Mouse (Mus musculus) midbrain, embryonic 11.5 days (tissue): ENCODE measurements around the gene Tha1. TPM values are rescaled to one million over a fixed set of nuclear protein-coding genes. Genes with fewer than 3 reads are reported as not detected.
A peak's percentile ranks its signal among the peaks of the same experiment; 100 is the strongest.

ENCODE experiments used
- ATAC-seq: fragments of 200-750 bp; cut with Nextera tagmentation; 2 replicates; pipeline ENCODE4 v1.8.0; 2017; ENCODE audit warnings: moderate TSS enrichment, moderate library complexity; ENCODE audit not compliant: low FRiP score
- DNase-seq: peaks from one replicate; pipeline ENCODE4 v3.0.0; 2015; ENCODE audit warnings: low spot score; ENCODE audit errors: missing footprints
- H3K27ac ChIP-seq: fragments of 300-500 bp; sonication (generic); 2 replicates; pipeline ENCODE4 v1.5.1; 2014; ENCODE audit warnings: low read depth, low read length
- H3K27me3 ChIP-seq: fragments of 300-500 bp; sonication (generic); 2 replicates; pipeline ENCODE4 v1.6.1; 2014; ENCODE audit warnings: mild to moderate bottlenecking, low read length, moderate library complexity, mixed read lengths; ENCODE audit not compliant: control insufficient read depth, insufficient read depth
- H3K36me3 ChIP-seq: fragments of 300-500 bp; sonication (generic); 2 replicates; pipeline ENCODE4 v1.6.1; 2014; ENCODE audit warnings: mild to moderate bottlenecking, low read length, moderate library complexity, mixed read lengths; ENCODE audit not compliant: control insufficient read depth, insufficient read depth
- H3K4me1 ChIP-seq: fragments of 300-500 bp; sonication (generic); 2 replicates; pipeline ENCODE4 v1.6.1; 2014; ENCODE audit warnings: low read length; ENCODE audit not compliant: control insufficient read depth, insufficient read depth
- H3K4me2 ChIP-seq: fragments of 300-500 bp; sonication (generic); 2 replicates; pipeline ENCODE4 v1.6.1; 2014; ENCODE audit warnings: mild to moderate bottlenecking, moderate library complexity
- H3K4me3 ChIP-seq: fragments of 300-500 bp; sonication (generic); 2 replicates; pipeline ENCODE4 v1.5.1; 2014; ENCODE audit warnings: low read depth, low read length
- H3K9ac ChIP-seq: fragments of 300-500 bp; sonication (generic); 2 replicates; pipeline ENCODE4 v1.6.1; 2014; ENCODE audit warnings: low read length
- H3K9me3 ChIP-seq: fragments of 300-500 bp; sonication (generic); 2 replicates; pipeline ENCODE4 v1.6.1; 2016; ENCODE audit warnings: low read length; ENCODE audit not compliant: control insufficient read depth
- WGBS: fragments of 180-500 bp; shearing (Covaris S2); extraction: QIAGEN DNeasy Blood & Tissue Kit; methylation state at CpG from one replicate; pipeline ENCODE4 v1.1.7; 2014; 5-methylcytosine and 5-hydroxymethylcytosine counted together
- polyA plus RNA-seq: library from polyadenylated mRNA; unstranded; fragments of >200 nt; fragmentation: Nextera tagmentation; extraction: Ambion mirVana; gene quantifications from 2 replicates; pipeline ENCODE4 v1.2.1, GENCODE M21; 2014

Tha1 gene
- polyA plus RNA-seq, 1 experiment from 2014 or later: 2.4 TPM

DNA sequence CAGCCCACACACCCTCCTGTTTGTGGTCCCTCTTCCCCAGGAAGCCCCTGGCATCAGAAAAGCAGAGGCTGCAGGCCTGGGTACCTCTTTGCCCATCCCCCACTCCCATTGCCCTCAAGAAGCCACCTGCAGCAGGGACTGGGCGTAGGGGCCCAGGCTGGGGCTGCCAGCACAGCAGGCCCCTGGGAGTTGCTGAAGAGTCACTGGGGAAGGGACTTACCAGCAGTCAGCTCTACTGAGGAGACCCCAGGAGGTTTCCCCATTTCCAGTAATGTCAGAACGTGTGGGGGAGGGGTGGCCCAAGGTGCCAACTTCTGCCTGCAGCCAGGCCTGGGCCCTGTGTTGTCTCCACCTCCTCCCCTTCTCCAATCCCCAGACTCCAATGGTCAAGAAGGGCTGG is 29.0 kb upstream of the Tha1 start:
- H3K36me3 ChIP-seq: no peaks in the 10 kb centered on the region
- no peaks in the 10 kb centered on the region for H3K4me1 ChIP-seq
- DNase-seq (no peak), ATAC-seq (no peak)
- H3K4me3 ChIP-seq: no peak overlapping the region
- 72% methylated on average over 2 of the region's 2 CpGs for WGBS
- no peak overlapping the region for H3K27ac ChIP-seq
- no peak overlapping the region for H3K9ac ChIP-seq
- no peak overlapping the region for H3K4me2 ChIP-seq
- H3K9me3 ChIP-seq: no peaks in the 10 kb centered on the region
- no peaks in the 10 kb centered on the region for H3K27me3 ChIP-seq

DNA sequence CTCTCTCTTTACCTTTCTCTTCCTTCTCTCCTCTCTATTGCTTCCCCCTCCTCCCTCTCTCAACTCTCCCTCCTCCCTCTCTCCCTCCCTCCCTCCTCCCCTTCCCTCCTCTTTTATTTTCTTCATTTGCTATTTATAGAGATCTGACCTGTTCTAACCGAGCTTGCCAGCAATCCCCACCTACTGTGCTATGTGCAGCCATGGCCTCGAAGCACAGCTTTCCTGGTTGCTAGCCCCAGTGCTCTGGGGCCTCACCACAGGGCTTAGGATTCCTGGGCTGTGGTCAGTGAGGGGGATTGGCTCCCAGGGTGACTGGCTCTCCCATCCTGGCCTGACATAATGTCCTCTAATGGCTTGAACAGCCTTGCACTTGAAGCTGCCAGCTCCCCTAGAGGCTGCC is 23.3 kb upstream of the Tha1 start:
- ATAC-seq: no peak
- H3K4me3 ChIP-seq: no peak overlapping the region
- H3K27ac ChIP-seq: no peak overlapping the region
- H3K9me3 ChIP-seq: no peaks in the 10 kb centered on the region
- H3K9ac ChIP-seq: no peak overlapping the region
- WGBS: 56% methylated on average over 2 of the region's 2 CpGs
- H3K4me1 ChIP-seq: no peaks in the 10 kb centered on the region
- no peaks in the 10 kb centered on the region for H3K36me3 ChIP-seq
- no peaks in the 10 kb centered on the region; the same call in none of the 2 replicates for H3K27me3 ChIP-seq
- no peak for DNase-seq
- no peak overlapping the region for H3K4me2 ChIP-seq

DNA sequence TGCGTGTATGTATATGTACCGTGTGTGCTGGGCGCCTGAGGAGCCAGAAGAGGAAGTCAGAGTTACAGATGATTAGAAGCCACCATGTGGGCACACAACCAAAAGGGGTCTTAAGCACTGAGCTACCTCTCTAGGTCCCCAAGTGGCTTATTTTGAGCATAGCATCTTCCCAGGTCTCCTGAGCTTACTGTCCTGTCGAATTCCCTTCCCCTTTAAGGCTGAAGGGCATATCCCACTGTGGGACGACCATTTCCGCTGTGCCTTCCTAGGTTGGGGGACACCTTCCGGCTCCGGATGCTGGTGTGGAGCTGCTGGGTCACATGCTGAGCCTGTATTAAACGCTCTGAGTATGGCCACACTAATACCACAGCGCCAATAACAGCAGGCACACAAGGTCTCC is 21.4 kb upstream of the Tha1 start:
- 65% methylated on average over 10 of the region's 10 CpGs for WGBS
- Histone ChIP-seq H3K9me3 (no peaks in the 10 kb centered on the region), H3K9ac (no peak overlapping the region), H3K27ac (no peak overlapping the region), H3K4me2 (no peak overlapping the region), H3K27me3 (no peaks in the 10 kb centered on the region; the same call in none of the 2 replicates), H3K36me3 (no peaks in the 10 kb centered on the region), H3K4me3 (no peak overlapping the region), H3K4me1 (peaks cover 18% of the 10 kb centered on the region)
- ATAC-seq (no peak), DNase-seq (peak; percentile 45)

DNA sequence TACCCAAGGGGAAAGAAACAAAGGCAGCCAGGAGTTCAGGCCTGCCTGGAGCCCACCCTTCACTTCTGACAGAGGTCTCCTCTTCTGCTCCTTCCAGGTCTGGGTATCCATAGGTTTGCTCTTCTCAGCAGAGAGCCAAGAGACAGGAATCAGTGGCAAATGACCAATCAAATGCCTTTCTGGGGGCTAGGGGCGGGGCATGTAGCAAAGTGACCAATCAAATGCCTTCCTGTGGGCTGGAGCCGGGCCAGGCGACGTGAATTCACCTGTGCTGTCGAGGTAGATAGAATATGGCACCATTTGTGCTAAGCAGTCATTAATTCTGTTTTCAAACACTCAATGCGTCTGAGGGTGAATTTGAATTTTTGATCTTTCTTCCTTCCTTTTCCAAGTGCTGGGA is 18.9 kb upstream of the Tha1 start:
- no peak overlapping the region for H3K27ac ChIP-seq
- no peaks in the 10 kb centered on the region for H3K36me3 ChIP-seq
- no peak overlapping the region for H3K4me2 ChIP-seq
- H3K4me3 ChIP-seq: no peak overlapping the region
- peaks cover 5% of the 10 kb centered on the region for H3K27me3 ChIP-seq
- H3K9ac ChIP-seq: no peak overlapping the region
- no peaks in the 10 kb centered on the region for H3K9me3 ChIP-seq
- DNase-seq (no peak), ATAC-seq (no peak)
- WGBS: 54% methylated on average over 6 of the region's 6 CpGs
- peaks cover 34% of the 10 kb centered on the region for H3K4me1 ChIP-seq

DNA sequence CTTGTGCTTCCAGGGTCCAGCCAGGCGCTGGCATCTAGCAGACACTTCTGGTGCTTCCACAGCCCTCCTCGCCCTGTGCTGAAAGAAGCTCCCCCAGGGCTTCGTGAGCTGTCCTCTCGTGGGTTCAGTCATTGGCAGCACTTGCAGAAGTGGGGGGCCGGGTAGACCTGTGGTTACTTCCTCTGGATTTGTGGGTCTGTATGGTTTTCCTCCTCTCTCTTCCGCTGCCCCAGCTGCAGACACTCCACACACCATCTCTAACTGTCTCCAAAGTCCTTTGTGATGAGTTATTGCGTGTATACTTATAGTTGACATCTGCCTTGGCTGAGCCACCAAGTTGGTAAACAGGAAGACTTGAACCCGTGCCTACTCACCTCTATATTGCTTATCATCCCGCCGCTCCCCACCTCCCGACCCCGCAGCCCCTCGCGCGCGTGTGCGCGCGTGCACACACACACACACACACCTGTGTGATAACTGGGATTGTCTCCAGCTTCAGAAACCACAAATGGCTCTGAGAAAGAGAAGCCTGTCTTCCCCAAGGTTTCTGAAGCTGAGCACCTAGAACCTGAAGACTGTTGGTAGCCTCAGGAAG is 18.4 kb upstream of the Tha1 start:
- H3K27me3 ChIP-seq: peaks cover 5% of the 10 kb centered on the region
- DNase-seq: no peak
- H3K27ac ChIP-seq: no peak overlapping the region
- no peak for ATAC-seq
- no peaks in the 10 kb centered on the region for H3K9me3 ChIP-seq
- H3K36me3 ChIP-seq: no peaks in the 10 kb centered on the region
- WGBS: 94% methylated on average over 19 of the region's 19 CpGs
- H3K9ac ChIP-seq: no peak overlapping the region
- peaks cover 34% of the 10 kb centered on the region for H3K4me1 ChIP-seq
- H3K4me2 ChIP-seq: no peak overlapping the region
- no peak overlapping the region for H3K4me3 ChIP-seq

DNA sequence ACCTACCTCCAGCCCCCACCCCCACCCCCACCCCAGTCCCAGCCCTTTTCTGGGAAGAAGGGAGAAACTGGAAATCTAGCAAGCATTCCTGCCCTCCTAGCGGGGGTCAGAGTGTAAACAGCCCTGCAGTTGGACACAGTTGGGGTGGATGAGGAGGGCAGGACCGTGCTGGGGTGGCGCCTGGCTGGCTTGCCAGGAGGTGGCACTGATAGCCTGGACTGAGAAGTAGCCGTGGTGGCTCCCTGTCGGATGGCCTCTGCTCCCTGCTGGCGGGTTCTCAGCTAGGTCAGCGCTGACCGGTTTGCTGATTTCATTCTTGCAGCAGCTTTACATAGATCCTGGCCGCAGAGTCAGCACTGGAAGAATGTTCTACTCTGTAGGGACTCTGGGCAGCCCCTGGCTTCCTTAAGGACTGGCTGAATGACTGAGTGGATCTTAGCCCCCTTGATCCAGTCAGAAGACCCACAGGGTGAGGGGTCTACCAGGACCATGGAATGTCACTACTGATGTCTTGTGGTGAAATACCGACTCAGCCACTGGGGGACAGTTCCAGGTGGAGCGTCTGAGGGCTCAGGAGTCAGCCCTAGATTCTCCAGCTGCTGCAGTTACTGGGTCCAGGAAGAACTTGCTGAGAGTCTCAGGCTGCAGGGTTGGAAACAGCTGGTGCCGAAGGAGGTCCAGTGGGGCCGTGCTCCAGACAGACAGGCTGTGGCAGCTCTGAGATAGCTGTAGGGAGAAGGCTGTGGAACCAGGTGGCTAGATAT is 17.4 kb upstream of the Tha1 start:
- H3K27ac ChIP-seq: no peak overlapping the region
- no peak overlapping the region for H3K4me3 ChIP-seq
- no peaks in the 10 kb centered on the region for H3K36me3 ChIP-seq
- 0 out of 2 replicates have a peak overlapping the region, but pooled peaks have one; percentile 21 for H3K9ac ChIP-seq
- DNase-seq: no peak
- 17% methylated on average over 13 of the region's 13 CpGs for WGBS
- no peak overlapping the region for H3K4me2 ChIP-seq
- H3K4me1 ChIP-seq: peaks cover 34% of the 10 kb centered on the region
- no peaks in the 10 kb centered on the region for H3K9me3 ChIP-seq
- peak; percentile 41; the same call in 1 of the 2 replicates for ATAC-seq
- H3K27me3 ChIP-seq: peaks cover 5% of the 10 kb centered on the region

DNA sequence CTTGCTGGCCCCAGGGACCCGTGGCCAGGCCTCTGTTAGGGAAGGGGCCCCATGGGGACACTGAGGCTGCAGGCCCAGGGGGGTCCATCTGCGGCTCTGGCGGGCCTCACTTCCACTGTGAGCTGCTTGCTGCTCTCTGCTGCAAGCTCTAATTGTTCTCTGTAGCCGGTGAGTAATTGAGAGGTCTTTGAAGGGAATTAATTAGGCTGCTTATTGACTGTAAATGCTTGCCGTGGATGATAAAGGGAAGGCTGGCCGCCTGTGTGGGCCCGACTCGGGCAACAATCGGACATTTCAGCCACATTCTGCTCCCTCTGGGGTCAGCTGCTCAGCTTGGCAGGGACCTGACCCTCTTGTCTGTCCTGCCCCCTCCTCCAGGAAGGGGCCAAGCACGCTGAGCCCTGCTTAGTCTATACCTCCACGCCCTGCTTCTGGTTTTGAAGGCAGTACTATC is 16.6 kb upstream of the Tha1 start:
- peak; percentile 93 for DNase-seq
- H3K4me3 ChIP-seq: no peak overlapping the region
- 5% methylated on average over 11 of the region's 11 CpGs for WGBS

DNA sequence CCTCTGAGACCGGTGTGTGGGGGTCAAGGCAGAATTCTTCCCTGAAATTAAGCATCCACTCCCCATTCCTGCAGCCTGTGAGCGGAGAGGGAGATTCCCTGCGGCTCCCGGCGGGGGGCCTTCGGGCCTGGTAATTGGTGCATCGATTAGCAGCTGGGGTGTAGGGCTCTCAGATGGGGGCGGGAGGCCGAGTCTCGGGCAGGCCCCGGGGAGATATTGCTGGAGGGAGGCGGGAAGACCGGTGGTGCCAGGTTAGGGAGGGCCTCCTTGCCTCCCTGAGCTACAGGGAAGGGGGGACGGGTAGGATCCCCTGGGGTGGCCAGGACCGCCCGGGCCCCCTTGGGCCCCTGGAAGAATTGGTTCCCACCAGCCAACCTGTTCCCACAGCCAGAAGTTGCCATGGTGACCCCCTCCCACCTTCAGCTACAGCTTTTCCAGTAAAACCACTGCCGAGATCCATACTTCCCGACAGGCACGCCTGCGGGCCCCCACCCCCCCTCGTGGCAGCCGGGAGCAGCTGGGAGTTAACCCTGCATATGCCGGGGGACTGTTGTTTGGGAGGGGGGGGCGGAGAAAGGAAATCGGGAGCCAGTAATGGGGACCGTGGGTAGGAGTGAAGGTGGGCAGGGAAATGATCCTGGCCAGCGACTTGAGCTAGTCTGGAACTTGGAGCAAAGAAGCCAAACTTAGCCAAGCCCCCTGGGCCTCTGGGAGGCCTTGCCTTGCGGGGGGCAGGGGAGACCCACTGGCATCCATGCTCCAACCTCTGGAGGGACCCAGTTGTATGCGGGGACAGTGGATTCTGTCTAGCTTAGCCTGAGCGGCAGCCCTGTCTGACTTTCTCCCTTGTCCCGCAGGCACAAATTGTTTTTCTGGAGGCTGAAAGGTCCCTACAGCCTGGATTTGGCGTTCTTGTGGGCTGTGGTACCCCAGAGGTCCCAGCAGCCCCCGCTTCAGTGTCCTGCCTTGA is 15.9 kb upstream of the Tha1 start:
- no peaks in the 10 kb centered on the region for H3K36me3 ChIP-seq
- peaks cover 34% of the 10 kb centered on the region for H3K4me1 ChIP-seq
- H3K9ac ChIP-seq: peak overlapping the region; percentile 54
- ATAC-seq: peak; percentile 47
- peak overlapping the region; percentile 20 for H3K4me3 ChIP-seq
- peak overlapping the region; percentile 63 for H3K27ac ChIP-seq
- peak; percentile 95 for DNase-seq
- peak overlapping the region; percentile 49 for H3K4me2 ChIP-seq
- WGBS: 3% methylated on average over 33 of the region's 33 CpGs
- H3K9me3 ChIP-seq: no peaks in the 10 kb centered on the region
- H3K27me3 ChIP-seq: peaks cover 5% of the 10 kb centered on the region; the same call in 1 of the 2 replicates

More for the DNA sequence above, 16.6 kb upstream of the Tha1 start:
- Histone ChIP-seq H3K4me1 (peaks cover 34% of the 10 kb centered on the region), H3K27me3 (peaks cover 5% of the 10 kb centered on the region), H3K9me3 (no peaks in the 10 kb centered on the region), H3K36me3 (no peaks in the 10 kb centered on the region), H3K4me2 (peak overlapping the region; percentile 49; the same call in 1 of the 2 replicates), H3K27ac (peak overlapping the region; percentile 63), H3K9ac (peak overlapping the region; percentile 54)
- peak; percentile 33 for ATAC-seq
